Mouse (Mus musculus) spleen, adult 2 months (tissue): ENCODE measurements at regions not wholly inside any gene's neighbourhood (a gene's known extent, or its start where the extent isn't known, plus 50 kb on each side); places are given as distances from the start of the nearest gene placed in this dataset.

Experiments used
- CTCF ChIP-seq: fragments of 200-500 bp; IDR thresholded peaks from 2 replicates; pipeline ENCODE4 v1.5.1; 2011; ENCODE audit warnings: mild to moderate bottlenecking, inconsistent platforms; ENCODE audit not compliant: insufficient read depth, insufficient read length, insufficient replicate concordance; ENCODE audit errors: extremely low read depth
- POLR2A ChIP-seq: fragments of 200-500 bp; IDR thresholded peaks from 2 replicates; pipeline ENCODE4 v1.6.1; 2011; ENCODE audit warnings: low read depth, low read length, inconsistent platforms

DNA sequence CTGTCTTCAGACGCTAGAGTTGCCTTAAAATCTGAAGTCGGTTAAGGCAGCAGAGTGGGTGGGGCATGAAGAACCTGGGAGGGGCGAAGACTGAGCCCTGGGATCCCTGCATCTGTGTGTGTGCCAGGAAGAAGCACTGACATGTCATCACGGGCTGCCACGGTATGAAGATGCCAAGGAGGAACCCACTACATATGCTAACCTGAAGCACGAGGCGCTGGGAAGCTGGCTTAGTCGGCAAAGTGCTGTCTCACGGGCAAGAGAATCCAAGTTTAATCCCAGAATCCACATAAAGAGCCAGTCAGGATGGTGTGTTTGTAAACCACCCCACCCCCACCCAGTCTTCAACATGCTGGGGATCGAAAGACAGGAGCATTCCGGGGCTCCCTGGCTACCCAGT is 73.2 kb upstream of the Rhobtb1 start:
- TF ChIP-seq POLR2A (no peak), CTCF (no peak)
